Mouse (Mus musculus) cerebellum, adult 2 months (tissue): ENCODE results near the gene Tmem63c.

Source experiments
- CTCF ChIP-seq: fragments of 200-500 bp; IDR thresholded peaks from 2 replicates; pipeline ENCODE4 v1.5.1; 2011; ENCODE audit warnings: low read depth, mild to moderate bottlenecking, control low read depth, low read length, moderate library complexity, borderline replicate concordance; ENCODE audit not compliant: insufficient read depth
- POLR2A ChIP-seq: fragments of 200-500 bp; IDR thresholded peaks from 2 replicates; pipeline ENCODE4 v1.6.1; 2011; ENCODE audit warnings: low read length, control low read depth, borderline replicate concordance; ENCODE audit not compliant: insufficient read depth

DNA sequence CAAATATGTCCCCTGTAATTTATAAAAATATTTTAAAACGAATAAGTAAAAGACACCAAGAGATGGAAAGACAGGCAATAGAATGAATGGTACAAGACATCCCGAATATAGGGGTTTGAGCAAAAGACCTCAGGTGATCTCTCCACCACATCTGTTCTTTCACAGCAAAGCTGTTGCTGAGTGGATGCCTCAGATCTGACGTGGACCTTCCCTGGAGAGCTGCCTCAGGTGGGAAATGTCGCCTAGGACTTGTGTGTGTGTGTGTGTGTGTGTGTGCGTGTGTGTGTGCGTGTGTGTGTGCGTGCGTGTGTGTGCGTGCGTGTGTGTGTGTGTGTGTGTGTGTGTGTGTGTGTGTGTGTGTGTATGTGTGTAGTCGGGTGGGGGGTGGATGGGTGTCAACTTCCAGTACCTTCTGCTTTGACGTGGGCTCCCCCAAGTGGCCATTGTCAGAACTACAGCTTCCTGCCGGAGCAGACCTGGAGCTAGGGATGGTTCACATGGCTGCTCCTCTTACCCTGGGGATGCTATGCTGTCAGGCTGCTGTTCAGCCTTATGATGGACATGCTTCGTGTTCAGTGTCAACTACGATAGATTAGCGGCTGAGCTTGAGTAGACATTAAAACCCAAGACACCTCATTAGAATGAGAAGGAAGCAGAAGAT, 31.7 kb downstream of the Tmem63c start:
- TF ChIP-seq CTCF (peak; percentile 97), POLR2A (no peak)
